Mouse (Mus musculus): Measurements from ENCODE around the gene Tomt. TPM values are rescaled to one million over a fixed set of nuclear protein-coding genes. Genes with fewer than 3 reads are reported as not detected.
A peak's percentile ranks its signal among the peaks of the same experiment; 100 is the strongest.
"Not testable (repeated sequence)": the region's sequence is repeated elsewhere in the genome, so short reads cannot be mapped to it uniquely, and the experiment has no call there.

Tomt gene
- 0.13 and 0.21 TPM in 2 replicates for polyA plus RNA-seq (2012; rRNA removed)

DNA sequence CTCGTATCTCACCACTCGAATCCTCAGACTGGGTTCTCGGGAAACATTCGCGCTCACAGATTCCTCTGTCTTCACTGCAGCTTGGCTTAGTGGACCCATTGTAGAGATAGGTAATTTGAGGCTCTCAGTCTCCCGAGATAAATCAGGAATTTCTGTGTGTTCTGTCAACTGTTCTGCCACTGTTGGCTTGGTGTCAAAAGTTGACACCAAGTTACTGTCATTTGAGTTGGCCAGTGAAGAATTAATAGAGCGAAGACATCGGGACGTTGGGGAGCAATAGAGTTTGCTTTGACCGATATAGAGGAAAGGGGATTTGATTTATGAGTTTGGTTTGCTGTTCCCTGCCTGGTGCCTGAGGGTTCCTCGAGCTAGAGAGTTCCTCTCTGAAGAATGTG lies at the start of gene Tomt:
Tomt (minus strand) TSS at position 73 of the 395 bp plus-strand sequence.
- Histone ChIP-seq H3K4me3 (replicated peaks; ENCODE audit: insufficient read depth, low read depth, low read length) (peak within 1 kb of the TSS; percentile 94), H3K4me1 (ENCODE audit: control insufficient read depth, insufficient read depth, low read length) (peaks cover 15% of the 10 kb centered on the region), H3K27ac (ENCODE audit: insufficient read depth, low read length) (peak within 1 kb of the TSS; percentile 97), H3K27me3 (ENCODE audit: control insufficient read depth, insufficient read depth, low read length) (no peaks in the 10 kb centered on the region)
- DNase-seq = no peak
- TF ChIP-seq CTCF (IDR thresholded peaks at IDR 0.05; ENCODE audit: borderline replicate concordance, insufficient read depth, low read depth, low read length) (no peak), POLR2A (IDR thresholded peaks at IDR 0.05; ENCODE audit: borderline replicate concordance, insufficient read depth, low read length) (no peak)
- WGBS = 12% methylated on average over 11 of the region's 11 CpGs

DNA sequence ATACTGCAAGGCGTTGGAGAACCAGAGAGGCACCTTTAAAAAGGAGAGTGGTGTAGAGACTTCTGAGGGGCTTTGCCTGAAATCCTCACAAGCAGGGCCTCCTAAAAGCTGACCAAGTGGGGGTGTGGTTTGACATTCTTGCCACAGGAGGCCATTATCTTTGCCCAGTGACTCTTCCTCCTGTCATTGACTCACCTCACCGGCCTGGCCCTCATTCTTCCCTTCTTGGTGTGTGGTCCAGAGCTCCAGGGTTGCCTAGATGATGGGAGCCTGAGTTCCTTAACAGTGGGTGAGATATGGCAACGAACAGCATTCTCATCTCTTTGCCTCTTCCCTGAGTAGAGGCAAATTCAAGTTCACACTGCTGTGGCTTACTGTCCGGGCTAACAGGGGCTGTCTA lies 49.7 kb upstream of the Tomt start:
- DNase-seq = no peak
- Histone ChIP-seq H3K4me1 (ENCODE audit: control insufficient read depth, insufficient read depth, low read length) (peaks cover 9% of the 10 kb centered on the region), H3K27ac (ENCODE audit: insufficient read depth, low read length) (peak overlapping the region; percentile 28; the same call in 1 of the 2 replicates), H3K4me3 (replicated peaks; ENCODE audit: insufficient read depth, low read depth, low read length) (no peak overlapping the region), H3K27me3 (ENCODE audit: control insufficient read depth, insufficient read depth, low read length) (no peaks in the 10 kb centered on the region)
- 39% methylated on average over 4 of the region's 4 CpGs for WGBS
- TF ChIP-seq POLR2A (IDR thresholded peaks at IDR 0.05; ENCODE audit: borderline replicate concordance, insufficient read depth, low read length) (no peak), CTCF (IDR thresholded peaks at IDR 0.05; ENCODE audit: borderline replicate concordance, insufficient read depth, low read depth, low read length) (no peak)

GRCm38 (mm10) chr7:101955276-101955675 lies 49.1 kb upstream of the Tomt start:
- Histone ChIP-seq H3K27me3 (ENCODE audit: control insufficient read depth, insufficient read depth, low read length) (no peaks in the 10 kb centered on the region), H3K4me1 (ENCODE audit: control insufficient read depth, insufficient read depth, low read length) (peaks cover 9% of the 10 kb centered on the region), H3K4me3 (replicated peaks; ENCODE audit: insufficient read depth, low read depth, low read length) (no peak overlapping the region), H3K27ac (ENCODE audit: insufficient read depth, low read length) (no peak overlapping the region)
- 52% methylated on average over 2 of the region's 2 CpGs for WGBS
- DNase-seq = no peak
- TF ChIP-seq CTCF (IDR thresholded peaks at IDR 0.05; ENCODE audit: borderline replicate concordance, insufficient read depth, low read depth, low read length) (no peak), POLR2A (IDR thresholded peaks at IDR 0.05; ENCODE audit: borderline replicate concordance, insufficient read depth, low read length) (no peak)

- Histone ChIP-seq H3K27me3 (ENCODE audit: control insufficient read depth, insufficient read depth, low read length) (no peaks in the 10 kb centered on the region), H3K27ac (ENCODE audit: insufficient read depth, low read length) (no peak overlapping the region), H3K4me1 (ENCODE audit: control insufficient read depth, insufficient read depth, low read length) (peaks cover 9% of the 10 kb centered on the region), H3K4me3 (replicated peaks; ENCODE audit: insufficient read depth, low read depth, low read length) (no peak overlapping the region)
- 79% methylated on average over 2 of the region's 2 CpGs for WGBS
- no peak for TF ChIP-seq CTCF (IDR thresholded peaks at IDR 0.05; ENCODE audit: borderline replicate concordance, insufficient read depth, low read depth, low read length)
- TF ChIP-seq POLR2A (IDR thresholded peaks at IDR 0.05; ENCODE audit: borderline replicate concordance, insufficient read depth, low read length) = no peak
- DNase-seq = no peak
Measured at GRCm38 (mm10) chr7:101954163-101954562, 48.0 kb upstream of the Tomt start.

GRCm38 (mm10) chr7:101952098-101952497 lies 45.9 kb upstream of the Tomt start:
- Histone ChIP-seq H3K4me1 (ENCODE audit: control insufficient read depth, insufficient read depth, low read length) (peaks cover 9% of the 10 kb centered on the region), H3K27me3 (ENCODE audit: control insufficient read depth, insufficient read depth, low read length) (no peaks in the 10 kb centered on the region), H3K27ac (ENCODE audit: insufficient read depth, low read length) (no peak overlapping the region), H3K4me3 (replicated peaks; ENCODE audit: insufficient read depth, low read depth, low read length) (no peak overlapping the region)
- DNase-seq = no peak
- WGBS = 66% methylated on average over 2 of the region's 2 CpGs
- no peak for TF ChIP-seq CTCF (IDR thresholded peaks at IDR 0.05; ENCODE audit: borderline replicate concordance, insufficient read depth, low read depth, low read length)
- no peak for TF ChIP-seq POLR2A (IDR thresholded peaks at IDR 0.05; ENCODE audit: borderline replicate concordance, insufficient read depth, low read length)

DNA sequence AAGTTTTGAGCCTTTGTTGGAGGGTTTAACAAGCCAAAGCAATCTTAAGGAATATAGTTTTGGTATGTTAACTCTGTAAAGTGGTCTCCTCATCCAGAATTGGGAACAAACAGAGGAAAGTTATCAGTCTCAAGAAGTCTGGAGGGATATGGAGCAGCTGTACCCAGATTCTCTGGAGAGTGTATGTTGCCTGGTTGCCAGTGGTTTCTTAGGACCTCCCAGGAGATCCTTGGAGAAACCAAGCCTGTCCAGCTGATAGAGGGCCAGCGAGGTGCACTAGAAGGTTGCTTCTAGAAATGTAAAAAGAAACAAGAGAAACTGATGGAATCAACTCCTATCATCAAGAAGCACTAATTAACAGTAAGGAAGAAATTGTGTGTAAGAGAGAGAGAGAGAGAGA lies 45.5 kb upstream of the Tomt start:
- Histone ChIP-seq H3K4me1 (ENCODE audit: control insufficient read depth, insufficient read depth, low read length) (peaks cover 9% of the 10 kb centered on the region), H3K27me3 (ENCODE audit: control insufficient read depth, insufficient read depth, low read length) (no peaks in the 10 kb centered on the region), H3K27ac (ENCODE audit: insufficient read depth, low read length) (no peak overlapping the region), H3K4me3 (replicated peaks; ENCODE audit: insufficient read depth, low read depth, low read length) (no peak overlapping the region)
- TF ChIP-seq CTCF (IDR thresholded peaks at IDR 0.05; ENCODE audit: borderline replicate concordance, insufficient read depth, low read depth, low read length) = no peak
- no peak for TF ChIP-seq POLR2A (IDR thresholded peaks at IDR 0.05; ENCODE audit: borderline replicate concordance, insufficient read depth, low read length)
- 64% methylated on average over 1 of the region's 1 CpGs for whole genome bisulfite sequencing
- no peak for DNase-seq

DNA sequence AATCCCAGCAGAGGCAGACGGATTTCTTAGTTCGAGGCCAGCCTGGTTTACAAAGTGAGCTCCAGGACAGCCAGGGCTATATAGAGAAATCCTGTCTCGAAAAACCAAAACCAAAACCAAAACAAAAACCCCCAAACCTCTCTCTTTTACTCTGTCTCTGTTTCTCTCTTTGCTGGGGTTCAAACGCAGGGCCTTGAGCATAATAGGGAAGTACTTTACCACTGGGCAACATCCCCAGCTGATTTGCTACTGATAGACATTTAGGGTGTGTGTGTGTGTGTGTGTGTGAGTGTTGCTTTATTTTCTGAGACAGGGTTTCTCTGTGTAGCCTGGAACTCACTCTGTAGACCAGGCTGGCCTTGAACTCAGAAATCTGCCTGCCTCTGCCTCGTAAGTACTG lies 42.8 kb upstream of the Tomt start:
- not testable (repeated sequence) for H3K27me3 ChIP-seq (ENCODE audit: control insufficient read depth, insufficient read depth, low read length); H3K27ac ChIP-seq (ENCODE audit: insufficient read depth, low read length); H3K4me3 ChIP-seq (replicated peaks; ENCODE audit: insufficient read depth, low read depth, low read length); H3K4me1 ChIP-seq (ENCODE audit: control insufficient read depth, insufficient read depth, low read length); DNase-seq
- 92% methylated on average over 5 of the region's 5 CpGs for WGBS

DNA sequence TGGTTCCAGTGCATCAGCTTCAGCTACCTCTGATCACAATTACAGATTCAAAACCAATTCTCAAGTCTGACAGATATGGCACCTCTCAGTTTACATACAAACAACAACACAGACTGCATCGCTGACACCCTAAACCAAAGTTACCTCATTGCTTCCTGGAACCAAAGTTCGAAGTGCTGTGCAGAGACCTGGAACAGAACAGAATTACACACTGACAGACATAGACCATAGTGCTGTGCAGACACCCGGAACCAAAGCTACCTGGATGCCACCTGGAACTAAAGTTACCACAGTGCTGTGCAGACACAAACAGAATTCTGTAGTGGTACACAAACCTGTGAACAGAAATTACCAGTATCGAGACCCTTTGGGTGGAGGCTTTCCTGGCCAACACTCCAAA lies 33.6 kb upstream of the Tomt start:
- DNase-seq = no peak
- no peak for TF ChIP-seq CTCF (IDR thresholded peaks at IDR 0.05; ENCODE audit: borderline replicate concordance, insufficient read depth, low read depth, low read length)
- no peak overlapping the region for H3K4me3 ChIP-seq (replicated peaks; ENCODE audit: insufficient read depth, low read depth, low read length)

More for the DNA sequence above, 33.6 kb upstream of the Tomt start:
- Histone ChIP-seq H3K27me3 (ENCODE audit: control insufficient read depth, insufficient read depth, low read length) (no peaks in the 10 kb centered on the region), H3K27ac (ENCODE audit: insufficient read depth, low read length) (no peak overlapping the region), H3K4me1 (ENCODE audit: control insufficient read depth, insufficient read depth, low read length) (peaks cover 22% of the 10 kb centered on the region; the same call in 1 of the 2 replicates)
- WGBS = 88% methylated on average over 4 of the region's 4 CpGs

Data from cerebellum, adult 2 months (tissue).